Mouse (Mus musculus): ENCODE measurements around the gene Tubb4b.

DNA sequence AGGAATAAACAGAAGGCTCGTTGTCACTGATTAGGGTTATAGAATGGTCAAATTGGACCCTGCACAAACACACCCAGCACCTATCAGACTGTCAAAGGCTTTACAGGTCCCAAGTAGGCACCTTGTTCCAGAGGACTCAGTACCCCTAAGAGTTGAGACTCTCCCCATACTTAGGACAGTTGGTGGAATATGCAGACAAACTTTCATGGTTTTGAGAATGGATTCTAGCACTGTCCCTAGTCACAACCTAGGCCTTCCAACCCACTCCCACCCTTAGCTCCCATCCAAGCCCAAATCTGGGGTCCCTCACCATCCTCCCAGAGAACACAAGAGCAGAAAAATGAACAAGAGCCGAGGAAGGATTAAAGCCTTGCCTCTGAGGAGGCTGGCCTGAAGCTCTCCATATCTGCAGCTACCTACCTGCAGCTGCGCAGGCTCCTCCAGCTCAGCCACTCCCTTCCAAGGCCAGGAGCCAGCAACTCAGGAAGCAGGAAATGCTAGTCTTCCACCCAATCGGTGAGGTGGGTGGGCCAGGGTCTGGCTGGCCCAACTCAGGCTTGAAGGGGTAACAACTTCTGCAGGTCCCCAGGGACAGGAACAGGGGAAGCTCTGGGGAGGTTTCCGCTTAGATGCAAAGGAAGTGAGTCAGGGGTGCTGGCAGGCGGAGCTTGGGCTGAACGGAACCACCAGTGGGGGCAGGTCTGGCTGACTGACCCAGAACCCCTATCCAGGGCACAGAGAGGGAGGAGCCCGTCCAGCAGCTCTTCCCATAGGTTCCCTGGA is 28.1 kb downstream of the Tubb4b start, which contains the start of gene Tor4a:
- TF ChIP-seq EP300 (IDR thresholded peaks at IDR 0.05; ENCODE audit: insufficient read depth, low read depth, low read length) (no peak), CTCF (IDR thresholded peaks at IDR 0.05; ENCODE audit: low read depth, low read length) (no peak)

All from ES-Bruce4 (cell line).